Mouse (Mus musculus) adrenal gland, postnatal 25 days (tissue): ENCODE results near the gene Astn2. TPM values are rescaled to one million over a fixed set of nuclear protein-coding genes. Genes with fewer than 3 reads are reported as not detected.

ENCODE experiments used
- DNase-seq: peaks from one replicate; pipeline ENCODE4 v3.0.0; 2021; ENCODE audit warnings: mixed read lengths
- long read RNA-seq: library from polyadenylated mRNA; stranded (forward); transcript quantifications from one replicate; pipeline ENCODE4 v2.0.0, GENCODE M21; 2021
- total RNA-seq: library from RNA; stranded (reverse); gene quantifications from 2 replicates; pipeline ENCODE4 v1.2.3, GENCODE M21; 2021

Gene Astn2
- 1.1 and 1.2 TPM in 2 replicates for total RNA-seq
- long read RNA-seq, partial matches to known transcripts, result 0 of 4 reads
- long read RNA-seq, other reads (novel, unspliced or antisense), result 4 of 4 reads

DNA sequence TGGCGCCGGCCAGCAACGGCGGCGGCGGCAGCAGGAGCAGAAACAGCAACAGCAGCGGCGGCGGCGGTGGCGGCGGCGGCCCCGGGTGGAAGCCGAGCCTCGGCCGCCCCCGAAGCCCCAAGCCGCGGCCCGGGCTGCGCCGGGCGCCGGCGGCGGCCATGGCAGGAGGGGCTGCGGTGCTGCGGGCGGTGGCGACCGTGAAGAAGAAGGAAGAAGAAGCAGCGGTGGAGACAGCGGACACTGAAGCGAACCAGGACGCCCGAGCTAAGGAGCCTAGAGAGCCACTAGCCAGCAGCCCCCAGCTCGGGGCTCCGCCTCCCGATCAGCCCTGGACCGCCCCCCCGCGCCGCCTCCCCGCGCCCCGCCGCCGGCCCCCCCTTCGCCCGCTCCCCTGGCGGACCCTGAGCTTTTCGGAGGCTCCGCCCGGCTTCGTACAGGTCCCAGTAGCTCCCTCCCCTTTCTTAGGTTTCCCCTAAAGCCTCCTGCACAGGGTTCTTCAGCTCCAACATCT, at the start of gene Astn2:
Gene Astn2 (minus strand): TSS at position 411 of the 511 bp plus-strand sequence.
- peak; percentile 33 for DNase-seq

DNA sequence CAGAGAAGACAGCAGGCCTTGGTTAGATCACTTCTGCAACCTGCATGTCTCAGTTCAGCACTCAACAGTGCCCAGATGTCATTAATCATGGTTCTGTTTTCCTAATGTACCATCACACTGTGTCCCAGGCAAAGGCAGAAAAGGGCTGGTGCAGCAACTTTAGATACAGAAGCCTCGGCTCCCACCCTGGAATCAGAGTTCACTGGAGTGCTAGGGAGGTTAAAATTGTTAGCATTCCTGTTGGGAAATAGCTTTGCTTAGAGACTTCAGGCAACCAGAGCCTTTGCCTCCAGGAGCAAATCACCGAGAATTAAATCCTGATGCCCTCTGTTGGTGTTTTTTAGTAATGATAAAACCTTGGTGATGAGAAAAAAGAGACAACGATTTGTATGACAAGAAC, 45.7 kb upstream of the Astn2 start:
- DNase-seq, result no peak

DNA sequence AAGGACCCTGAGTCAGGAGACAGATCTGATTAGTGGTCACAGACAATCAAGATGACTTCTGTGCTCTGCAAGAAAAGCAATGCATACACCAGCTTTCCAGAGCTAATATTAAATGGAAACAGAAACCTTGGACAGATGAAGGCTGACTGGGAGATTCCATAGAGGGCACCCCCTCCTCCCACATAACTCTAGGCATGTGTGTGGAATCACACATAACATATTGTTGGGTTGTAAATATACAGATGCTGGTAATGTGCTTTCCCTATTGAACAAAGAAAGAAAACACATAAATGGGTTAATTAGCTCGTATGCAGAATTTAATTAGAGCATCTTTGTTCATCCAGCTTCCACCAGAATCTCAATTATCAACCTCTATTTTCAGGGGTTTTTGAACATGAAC, 26.8 kb upstream of the Astn2 start:
- no peak for DNase-seq

DNA sequence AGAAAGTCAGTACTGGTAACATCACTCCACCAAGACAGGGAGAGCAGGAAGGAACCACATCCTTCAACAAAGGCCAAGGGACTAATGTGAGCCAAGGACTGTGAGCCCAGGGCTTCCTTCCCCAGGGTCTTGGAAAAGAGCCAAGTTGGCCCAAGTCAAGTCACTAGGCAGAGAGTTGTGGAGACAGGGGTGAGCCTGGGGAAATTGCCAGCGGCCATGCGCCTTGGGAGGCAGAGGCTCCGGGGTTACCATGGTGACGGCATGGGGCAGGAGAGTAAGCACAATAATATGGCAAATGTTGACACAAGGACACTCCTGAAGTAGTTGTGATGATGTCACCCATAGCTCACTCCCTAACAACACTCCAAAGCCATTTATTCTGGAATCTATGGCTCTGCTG, 21.4 kb upstream of the Astn2 start:
- DNase-seq, result peak; percentile 31

DNA sequence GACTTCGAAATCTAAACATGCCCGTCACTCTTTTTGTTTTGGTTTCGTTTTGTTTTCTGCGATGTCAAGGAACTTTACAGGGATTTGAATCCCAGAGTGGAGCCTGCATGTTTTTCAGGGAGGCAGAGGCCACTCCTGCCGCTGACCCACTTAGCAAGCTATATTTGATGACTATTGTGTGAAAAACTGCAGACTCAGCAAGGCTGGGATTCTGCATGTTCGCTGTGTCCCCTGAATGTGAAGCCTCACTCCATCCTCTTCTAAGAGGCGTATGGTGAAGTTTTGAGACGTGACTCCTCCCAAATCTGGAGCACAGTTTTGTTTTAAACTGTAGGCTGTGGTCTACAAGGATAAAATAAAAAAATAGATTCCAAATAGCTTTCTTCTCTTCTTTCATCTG, 10.4 kb upstream of the Astn2 start:
- DNase-seq, result no peak

DNA sequence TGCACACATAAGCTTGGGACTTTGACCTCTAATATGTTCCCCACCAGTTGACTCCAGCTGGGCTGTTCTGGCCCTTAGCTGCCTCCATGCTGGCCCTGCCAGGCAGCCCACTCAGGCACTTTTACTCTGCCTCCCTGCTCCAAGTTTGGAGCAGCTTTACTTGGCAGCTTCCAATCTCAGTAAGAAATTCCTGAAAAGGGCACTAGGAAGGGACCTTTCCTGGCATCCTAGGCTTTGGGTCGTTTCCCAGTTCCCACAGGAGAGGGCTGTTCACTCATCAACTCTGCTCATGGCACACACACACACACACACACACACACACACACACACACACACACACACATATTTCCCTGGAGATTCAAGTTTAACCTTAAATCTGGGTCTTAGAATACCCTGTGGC, 675 bp upstream of the Astn2 start:
- no peak for DNase-seq

DNA sequence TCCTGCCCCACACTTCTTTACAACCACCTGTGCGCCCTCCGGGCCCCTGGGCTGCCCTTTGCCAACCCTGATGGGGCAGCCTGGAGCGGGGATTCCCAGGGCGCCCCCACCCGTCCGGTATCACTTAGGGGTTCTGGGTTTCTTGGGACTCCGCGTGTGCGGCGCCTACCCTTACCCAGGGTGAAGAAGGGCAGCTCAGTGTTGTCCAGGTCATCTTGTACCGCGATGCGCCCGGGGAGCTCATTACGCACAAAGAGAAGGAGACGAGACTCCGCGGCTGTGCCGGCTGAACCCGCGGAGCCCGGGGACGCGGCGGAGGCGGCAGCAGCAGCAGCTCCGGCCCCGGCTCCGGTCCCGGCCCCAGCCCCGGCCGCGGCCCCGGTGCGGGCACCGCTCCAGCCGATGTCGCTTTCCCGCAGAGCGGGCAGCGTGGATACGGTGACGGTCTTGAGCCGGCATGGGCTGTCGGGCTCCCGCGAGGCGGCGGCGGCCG, 657 bp downstream of the Astn2 start:
- DNase-seq, result peak; percentile 35

DNA sequence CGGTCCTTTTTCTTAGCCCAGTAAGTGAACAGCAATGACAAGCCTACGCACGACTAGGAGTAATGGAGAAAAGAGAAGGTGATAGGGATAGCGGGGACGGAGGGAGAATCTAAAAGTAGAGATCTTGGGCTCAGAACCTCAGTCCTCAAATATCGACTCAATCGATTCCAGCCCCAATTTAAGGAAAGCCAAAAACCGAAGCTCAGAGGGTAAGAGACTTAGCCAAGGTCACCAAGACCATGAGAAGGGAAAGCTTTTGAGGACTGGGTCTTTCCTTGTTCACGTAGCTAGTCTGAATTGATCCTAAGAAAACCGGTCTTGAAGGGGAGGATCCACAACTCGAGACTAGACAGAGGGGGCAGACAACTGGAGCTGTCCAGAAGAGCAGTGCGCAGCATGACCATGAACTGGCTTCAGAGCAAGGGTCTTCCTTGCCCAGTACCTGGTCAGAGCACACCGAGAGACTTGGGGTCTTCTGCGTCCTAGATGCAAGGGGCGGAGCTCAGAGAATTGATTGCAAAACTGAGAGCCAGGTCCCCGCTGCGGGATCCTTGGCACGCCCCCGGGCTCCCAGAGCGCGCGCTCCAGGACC, 1.2 kb downstream of the Astn2 start:
- DNase-seq, result no peak

DNA sequence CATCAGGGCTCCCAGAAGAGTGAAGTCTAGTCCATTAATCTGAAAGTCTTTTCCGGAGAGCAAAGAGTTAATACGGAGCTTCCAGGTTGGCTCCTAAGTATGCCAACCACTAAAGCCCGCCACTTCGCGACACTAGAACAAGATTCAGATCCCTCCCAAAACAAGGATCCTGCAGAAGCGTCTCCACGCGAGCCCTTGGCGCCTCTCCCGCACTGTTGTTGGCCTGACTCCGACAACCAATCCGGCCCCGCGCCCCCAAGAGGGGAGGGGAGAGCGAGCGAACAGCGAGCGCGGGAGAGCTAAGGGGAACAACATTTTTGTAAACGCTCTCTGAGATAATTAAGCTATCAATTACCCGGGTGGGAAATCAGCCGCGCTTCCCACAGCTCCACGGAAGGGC, 1.8 kb downstream of the Astn2 start:
- DNase-seq, result peak; percentile 29

DNA sequence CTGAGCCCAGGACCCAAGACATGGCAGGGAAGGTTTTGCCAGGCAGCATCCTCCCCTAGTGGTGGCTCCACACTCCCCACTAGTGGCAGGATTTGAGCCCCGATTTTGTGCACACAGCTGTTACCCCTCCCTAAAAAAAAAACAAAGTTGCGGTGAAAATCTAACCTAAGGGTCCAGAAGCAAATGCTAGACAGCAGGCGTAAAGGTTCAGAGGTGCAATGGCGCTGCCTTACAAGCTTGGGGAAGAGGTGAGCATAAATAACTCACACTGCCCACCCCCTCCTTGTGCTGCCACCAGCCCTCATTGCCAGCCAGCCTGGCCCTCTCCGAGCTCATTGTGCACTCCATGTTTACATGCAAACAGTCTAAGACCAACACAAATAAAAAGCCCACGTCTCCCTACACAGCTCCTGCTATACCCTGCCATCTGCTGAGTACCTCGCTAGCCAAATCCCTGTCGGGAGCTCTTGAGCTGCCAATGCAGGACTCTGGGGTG, 3.2 kb downstream of the Astn2 start:
- no peak for DNase-seq

DNA sequence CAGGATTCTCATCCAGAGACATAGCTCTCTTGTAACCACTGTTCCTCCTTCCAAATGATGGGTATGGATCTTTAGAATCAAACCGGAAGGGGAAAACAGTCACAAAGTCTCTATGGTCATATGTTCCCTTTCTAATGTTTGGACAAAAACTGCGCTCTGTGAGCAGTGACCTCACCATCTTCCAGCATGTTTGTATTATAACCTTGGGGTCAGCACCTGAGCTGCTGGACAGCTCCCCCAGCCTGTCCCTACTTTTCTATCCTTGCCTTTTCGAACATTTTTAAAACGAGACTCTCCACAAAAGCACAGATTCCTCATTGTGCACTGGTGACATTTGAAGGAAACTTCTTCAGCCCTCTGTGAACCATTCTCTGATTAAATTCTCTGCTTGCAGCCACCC, 5.3 kb downstream of the Astn2 start:
- DNase-seq, result peak; percentile 34

DNA sequence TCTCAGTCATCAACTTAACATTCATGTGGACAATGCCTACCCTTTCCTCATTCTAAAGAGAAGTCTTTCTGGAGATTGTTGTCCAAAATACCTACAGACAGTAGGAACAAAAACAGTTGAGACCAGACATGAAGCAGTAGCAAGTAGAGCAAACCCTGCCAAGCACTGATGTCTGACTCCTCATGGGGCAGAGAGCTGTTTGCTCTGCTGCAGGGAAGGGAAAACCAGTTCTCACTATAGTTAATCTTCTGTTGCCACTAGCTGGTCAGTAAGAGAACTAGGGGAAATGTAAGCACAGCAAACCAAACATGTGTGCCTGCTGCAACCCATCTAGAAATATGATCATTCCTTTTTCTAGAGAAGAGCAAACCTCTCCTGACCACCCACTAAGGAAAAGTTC, 7.2 kb downstream of the Astn2 start:
- no peak for DNase-seq

DNA sequence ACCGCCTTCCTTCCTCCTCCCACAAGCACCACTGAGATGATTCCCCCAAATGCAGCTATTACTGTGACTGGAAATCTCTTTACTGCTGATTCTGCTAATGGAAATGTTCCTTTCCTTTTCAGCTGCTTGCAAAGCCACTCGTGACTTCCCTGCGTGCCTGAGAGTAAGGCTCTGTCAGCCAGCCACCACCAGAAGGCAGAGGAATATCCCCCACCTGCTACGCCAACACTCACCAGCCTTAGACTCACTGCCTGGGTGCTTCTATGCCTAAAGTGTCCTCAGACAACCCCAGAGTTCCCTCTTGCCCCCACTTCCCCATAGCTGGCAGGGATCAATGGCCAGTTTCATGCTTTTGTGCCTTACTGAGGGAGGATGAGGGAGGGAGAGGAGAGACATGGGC, 11.1 kb downstream of the Astn2 start:
- no peak for DNase-seq

DNA sequence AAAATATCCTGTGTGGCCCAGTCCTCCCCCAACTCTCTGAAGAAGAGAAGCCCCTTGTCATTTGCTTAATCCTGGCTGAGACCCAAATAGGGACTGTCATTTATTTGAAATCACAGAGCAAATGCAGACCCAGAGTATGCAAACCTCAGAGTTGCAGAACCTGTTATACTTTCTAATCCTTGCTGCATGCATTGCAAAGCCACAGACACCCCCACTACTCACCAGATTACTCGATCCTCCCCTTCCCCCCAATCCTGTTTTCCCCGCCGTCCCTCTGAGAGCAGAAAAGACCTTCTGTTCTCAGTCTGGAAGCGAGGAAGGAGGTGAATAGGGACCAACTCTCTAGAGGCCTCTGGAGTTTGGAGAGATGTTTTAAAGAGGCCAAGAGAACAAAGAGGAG, 13.9 kb downstream of the Astn2 start:
- DNase-seq, result no peak

DNA sequence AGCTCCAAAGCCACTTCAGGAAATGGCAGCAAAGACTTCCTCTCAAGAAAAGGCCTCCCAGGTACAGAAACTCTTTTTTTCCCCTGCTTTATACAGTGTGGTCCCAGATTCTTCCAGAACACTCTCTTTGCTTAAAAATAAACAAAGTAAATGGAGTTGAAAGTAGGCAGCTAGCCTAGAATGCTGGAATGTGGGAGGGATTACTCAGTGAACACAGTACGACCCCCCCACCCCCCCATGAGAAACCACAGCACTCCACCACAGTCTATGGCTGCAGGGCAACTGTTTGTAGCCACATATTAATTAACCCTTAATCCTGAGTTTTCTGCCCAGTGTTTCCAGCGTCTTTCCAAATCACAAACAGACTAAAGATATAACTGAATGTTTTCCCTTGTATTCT, 25.8 kb downstream of the Astn2 start:
- DNase-seq, result no peak

DNA sequence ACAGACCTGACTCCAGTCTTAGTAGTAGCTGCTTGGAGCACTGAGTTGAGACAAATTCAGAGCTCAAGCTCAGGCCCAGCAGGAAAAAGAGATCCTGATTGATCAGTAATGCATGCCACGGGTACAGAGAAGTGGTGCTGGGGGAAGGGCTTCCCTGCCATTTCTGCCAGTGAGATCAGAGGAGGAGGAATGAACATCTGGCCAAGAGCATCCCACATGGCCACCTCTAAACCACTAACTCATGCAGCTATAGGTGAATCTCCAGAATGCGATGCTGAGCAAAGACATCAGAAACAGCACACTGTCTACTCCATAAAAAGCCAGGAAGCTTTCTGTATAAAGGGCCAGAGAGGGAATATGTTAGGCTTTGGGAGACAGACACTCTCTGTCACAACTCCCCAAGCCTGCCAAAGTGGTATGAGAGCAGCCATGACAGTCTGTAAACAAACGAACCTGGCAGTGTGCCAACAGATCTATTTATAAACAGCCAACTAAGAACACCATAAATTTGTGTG, 33.8 kb downstream of the Astn2 start:
- DNase-seq, result no peak

DNA sequence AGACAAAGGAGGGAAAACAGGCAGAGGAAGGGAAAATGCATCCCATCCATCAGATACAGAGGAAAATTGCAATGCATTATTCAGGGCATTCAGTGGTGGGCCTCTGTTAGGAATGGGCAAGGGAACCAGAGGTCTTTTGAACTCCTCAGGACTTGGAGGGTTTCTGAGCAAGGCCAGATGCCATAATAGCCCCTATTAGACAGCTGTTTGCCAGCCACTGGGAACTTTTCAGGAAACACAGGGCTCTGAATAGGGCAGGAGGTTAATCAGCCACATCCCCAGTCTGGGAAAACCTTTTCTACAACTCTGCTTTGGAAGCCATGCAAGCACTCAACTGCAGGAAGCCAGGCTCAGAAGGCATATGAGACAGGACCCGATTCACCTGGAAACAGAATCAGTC, 38.9 kb downstream of the Astn2 start:
- DNase-seq, result no peak

DNA sequence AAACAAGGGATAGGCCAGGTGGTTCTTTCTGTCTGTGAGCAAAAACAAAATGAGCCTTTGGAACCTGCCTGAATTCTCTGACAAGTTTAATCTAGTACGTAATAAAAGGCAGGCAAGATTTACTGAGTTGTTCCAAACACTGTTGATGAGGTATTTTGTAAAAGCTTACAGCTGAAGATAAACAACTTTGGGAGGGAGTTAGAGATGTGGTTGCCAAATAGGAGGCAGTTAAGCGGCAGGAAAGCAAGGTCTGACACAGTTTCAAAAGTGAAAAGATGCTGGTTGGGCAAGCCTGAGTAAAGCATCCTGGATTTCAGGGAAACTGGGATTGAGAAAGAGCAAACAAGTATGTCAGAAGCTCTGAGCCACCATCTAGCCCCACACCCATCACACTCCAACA, 59.8 kb downstream of the Astn2 start:
- no peak for DNase-seq

DNA sequence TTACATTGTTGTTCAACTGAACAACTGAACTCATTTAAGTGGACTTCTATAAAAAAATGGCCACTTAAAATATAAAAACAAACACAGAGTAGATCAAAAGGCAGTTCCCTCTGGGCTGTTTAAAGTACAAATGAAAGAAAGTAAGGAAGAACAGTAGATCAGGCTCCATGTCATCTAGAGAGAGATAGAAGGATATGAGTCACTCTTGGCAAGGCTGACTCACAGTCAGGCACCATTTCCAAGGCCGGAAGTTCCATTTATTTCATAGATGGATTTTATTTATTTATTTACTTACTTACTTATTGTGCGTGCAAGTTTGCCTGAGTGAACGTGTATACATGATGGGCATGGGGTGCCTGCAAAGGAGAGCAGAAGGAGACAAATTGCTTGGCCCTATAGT, 67.0 kb downstream of the Astn2 start:
- no peak for DNase-seq

DNA sequence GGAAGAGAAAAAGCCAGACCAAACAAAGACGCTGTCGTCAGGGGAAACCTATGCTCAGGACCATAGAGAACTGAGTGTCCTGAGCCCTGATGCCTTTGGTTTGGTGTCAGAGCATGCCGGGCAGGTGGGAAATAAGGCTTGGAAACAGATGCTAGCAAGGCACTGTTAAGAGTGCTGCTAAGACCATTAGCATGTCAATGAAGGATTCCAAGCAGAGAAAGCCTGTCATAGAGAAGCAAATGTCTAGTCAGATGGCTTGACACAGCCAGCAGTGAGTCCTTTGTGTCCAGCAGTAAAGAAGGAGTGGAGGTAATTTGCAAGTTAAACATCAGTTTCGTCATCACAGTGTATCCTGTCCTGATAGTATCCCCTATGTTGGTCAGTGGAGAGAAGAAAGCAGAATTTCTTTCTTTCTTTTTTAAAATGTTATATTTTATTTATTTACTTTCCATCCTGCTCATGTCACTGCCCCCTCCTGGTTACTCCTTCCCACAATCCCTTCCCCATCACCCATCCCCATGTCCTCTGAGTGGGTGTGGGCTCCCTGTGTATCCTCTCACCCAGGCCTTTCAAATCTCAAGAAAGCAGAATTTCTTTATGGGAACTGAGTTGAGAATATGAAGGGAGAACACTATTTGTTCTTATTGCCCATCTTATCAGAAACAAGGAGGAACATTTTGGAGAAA, 73.7 kb downstream of the Astn2 start:
- DNase-seq, result no peak

DNA sequence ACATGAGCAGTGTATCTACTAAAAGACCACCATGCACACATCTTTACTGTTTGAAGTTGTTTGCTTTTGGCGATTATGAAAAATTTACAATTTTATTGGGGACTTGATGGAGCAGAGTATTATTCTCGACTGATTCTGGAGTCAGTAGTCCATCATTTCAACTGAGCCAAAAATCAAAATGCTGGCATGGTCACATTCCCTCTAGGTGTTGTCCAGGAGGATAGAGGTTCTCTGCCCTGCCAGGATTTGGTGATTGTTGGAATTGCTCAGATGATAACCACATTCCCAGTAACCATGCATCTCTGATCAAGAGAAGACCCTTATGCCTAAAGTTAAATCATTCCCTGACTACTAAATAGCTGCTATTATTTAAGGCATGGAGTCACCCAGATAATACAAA, 83.4 kb downstream of the Astn2 start:
- DNase-seq, result no peak

DNA sequence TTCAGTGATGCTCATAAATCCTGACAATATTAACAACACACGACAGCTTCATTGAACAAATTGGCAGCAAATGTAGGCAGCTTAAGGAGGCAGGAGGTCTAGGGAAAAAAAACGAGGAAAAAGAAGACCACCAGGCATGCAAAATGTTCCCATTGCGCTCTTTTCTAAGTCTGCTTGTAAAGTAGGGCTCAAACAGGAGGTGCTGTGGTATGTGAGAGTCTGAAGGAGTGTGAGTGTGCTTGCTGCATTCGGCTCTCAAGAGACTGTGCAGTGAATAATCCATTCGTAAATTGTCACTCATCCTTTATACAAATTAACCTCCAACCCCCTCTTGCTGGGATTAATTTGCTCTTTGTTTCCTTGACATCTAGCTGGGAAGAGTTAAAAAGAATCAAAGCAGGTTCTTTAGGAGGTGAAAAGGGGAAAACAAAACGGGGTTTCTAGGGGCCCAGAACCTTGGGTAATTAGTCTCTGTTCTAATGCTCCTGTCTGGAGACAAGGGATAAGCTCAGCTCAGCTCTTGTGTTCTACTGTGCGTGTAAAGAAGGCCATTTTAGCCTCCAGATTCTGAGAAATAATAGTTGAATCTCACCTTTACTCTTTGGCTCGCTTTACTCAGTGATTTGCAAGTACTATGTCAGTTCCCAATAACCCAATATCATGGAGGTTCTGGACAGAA, 89.5 kb downstream of the Astn2 start:
- no peak for DNase-seq

DNA sequence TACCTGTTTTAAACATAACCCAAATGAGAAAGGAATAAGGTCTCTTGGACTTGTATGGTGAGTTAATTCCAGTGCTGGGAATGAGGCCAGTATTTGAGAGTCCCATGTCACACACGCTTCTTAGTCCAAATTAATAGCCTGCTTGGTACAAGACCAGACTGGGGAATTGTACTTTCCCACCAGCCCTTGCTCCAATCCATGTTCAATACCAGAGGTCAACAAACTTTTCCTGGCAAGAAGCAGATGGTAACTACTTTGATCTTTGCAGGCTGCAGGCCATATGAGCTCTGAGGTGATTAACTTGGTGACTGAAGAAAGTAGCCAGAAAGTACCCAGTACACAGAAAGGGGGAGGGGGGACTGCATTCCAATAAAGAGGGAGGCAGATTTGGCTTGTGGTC, 91.7 kb downstream of the Astn2 start:
- no peak for DNase-seq
